Mouse (Mus musculus) MEL (cell line): ENCODE data around the gene Arhgef17. TPM values are rescaled to one million over a fixed set of nuclear protein-coding genes. Genes with fewer than 3 reads are reported as not detected.

Experiments used
- DNase-seq: peaks from one replicate; pipeline ENCODE4 v3.0.0; 2011; ENCODE audit warnings: low read depth, low spot score
- H3K27ac ChIP-seq: 2 replicates; pipeline ENCODE4 v1.5.1; 2012; ENCODE audit warnings: low read depth, mild to moderate bottlenecking, control low read depth, low read length, moderate library complexity; ENCODE audit not compliant: control insufficient read depth
- H3K27me3 ChIP-seq, 2 experiments: fragments of 150-350 bp in 1 of 2; sonication (generic) in 1 of 2; 2 replicates each; pipeline ENCODE4 v1.6.1; 2012; ENCODE audit warnings: low read length in 2 of 2, mild to moderate bottlenecking in 2 of 2, improper control_type of control experiment in 1 of 2, moderate library complexity in 1 of 2; ENCODE audit not compliant: insufficient read depth in 2 of 2, control insufficient read depth in 1 of 2
- H3K36me3 ChIP-seq, 2 experiments: 2 replicates each; pipeline ENCODE4 v1.6.1; 2012 to 2014; ENCODE audit warnings: low read length in 2 of 2, improper control_type of control experiment in 1 of 2, inconsistent platforms in 1 of 2, mild to moderate bottlenecking in 1 of 2; ENCODE audit not compliant: insufficient read depth in 2 of 2, control insufficient read depth in 1 of 2
- H3K4me1 ChIP-seq, 2 experiments: fragments of 150-350 bp in 1 of 2; sonication (generic) in 1 of 2; 2 replicates each; pipeline ENCODE4 v1.6.1; 2012; ENCODE audit warnings: low read length in 2 of 2, improper control_type of control experiment in 1 of 2, mild to moderate bottlenecking in 1 of 2; ENCODE audit not compliant: insufficient read depth in 2 of 2, control insufficient read depth in 1 of 2
- H3K4me3 ChIP-seq, 2 experiments: fragments of 150-350 bp in 1 of 2; sonication (generic) in 1 of 2; 2 replicates each; pipeline ENCODE4 v1.5.1; 2012; ENCODE audit warnings: low read depth in 2 of 2, low read length in 2 of 2, mild to moderate bottlenecking in 2 of 2, moderate library complexity in 2 of 2, control low read depth in 1 of 2, improper control_type of control experiment in 1 of 2; ENCODE audit not compliant: control insufficient read depth in 1 of 2, insufficient read depth in 1 of 2
- H3K79me2 ChIP-seq: 2 replicates; pipeline ENCODE4 v1.6.1; 2012; ENCODE audit warnings: mild to moderate bottlenecking, low read length, moderate library complexity; ENCODE audit not compliant: control insufficient read depth, poor library complexity, insufficient read depth
- H3K9ac ChIP-seq: 2 replicates; pipeline ENCODE4 v1.6.1; 2012; ENCODE audit warnings: low read depth, mild to moderate bottlenecking, control low read depth, low read length, moderate library complexity; ENCODE audit not compliant: control insufficient read depth, poor library complexity, severe bottlenecking
- H3K9me3 ChIP-seq: fragments of 150-350 bp; sonication (generic); replicated peaks from 2 replicates; pipeline ENCODE4 v1.6.1; 2012; ENCODE audit warnings: mild to moderate bottlenecking, low read length, improper control_type of control experiment, moderate library complexity; ENCODE audit not compliant: insufficient read depth
- BHLHE40 ChIP-seq: IDR thresholded peaks from 2 replicates; pipeline ENCODE4 v1.6.1; 2012; ENCODE audit warnings: low read depth, mild to moderate bottlenecking, inconsistent platforms, low read length, improper control_type of control experiment, borderline replicate concordance
- CHD1 ChIP-seq: IDR thresholded peaks from 2 replicates; pipeline ENCODE4 v1.6.1; 2012; ENCODE audit warnings: low read depth, mild to moderate bottlenecking, inconsistent platforms, low read length, improper control_type of control experiment
- CHD2 ChIP-seq: IDR thresholded peaks from 2 replicates; pipeline ENCODE4 v1.6.1; 2011; ENCODE audit warnings: low read length, improper control_type of control experiment
- CTCF ChIP-seq, 3 experiments: IDR thresholded peaks in 2 of 3; conservative IDR thresholded peaks in 1 of 3; 2 replicates each; pipeline ENCODE4 v1.5.1; 2011 to 2012; ENCODE audit warnings: low read length in 3 of 3, low read depth in 2 of 3, mild to moderate bottlenecking in 2 of 3, improper control_type of control experiment in 1 of 3, inconsistent platforms in 1 of 3, mixed read lengths in 1 of 3, moderate library complexity in 1 of 3; ENCODE audit not compliant: control insufficient read depth in 1 of 3, insufficient read depth in 1 of 3, poor library complexity in 1 of 3, severe bottlenecking in 1 of 3
- ELF1 ChIP-seq: IDR thresholded peaks from 2 replicates; pipeline ENCODE4 v1.6.1; 2014; ENCODE audit warnings: low read depth, mild to moderate bottlenecking, inconsistent platforms, low read length, improper control_type of control experiment, moderate library complexity
- EP300 ChIP-seq, 2 experiments: IDR thresholded peaks; 2 replicates each; pipeline ENCODE4 v1.6.1; 2011; ENCODE audit warnings: improper control_type of control experiment in 2 of 2, low read length in 2 of 2, low read depth in 1 of 2, mild to moderate bottlenecking in 1 of 2
- ETS1 ChIP-seq: IDR thresholded peaks from 2 replicates; pipeline ENCODE4 v1.6.1; 2012; ENCODE audit warnings: low read depth, mild to moderate bottlenecking, inconsistent platforms, low read length, improper control_type of control experiment, moderate library complexity
- GATA1 ChIP-seq: IDR thresholded peaks from 2 replicates; pipeline ENCODE4 v1.6.1; 2011; ENCODE audit warnings: low read depth, low read length, improper control_type of control experiment
- HCFC1 ChIP-seq: IDR thresholded peaks from 2 replicates; pipeline ENCODE4 v1.6.1; 2012; ENCODE audit warnings: low read depth, mild to moderate bottlenecking, inconsistent platforms, low read length, improper control_type of control experiment, moderate library complexity
- JUND ChIP-seq: IDR thresholded peaks from 2 replicates; pipeline ENCODE4 v1.6.1; 2011; ENCODE audit warnings: low read depth, mild to moderate bottlenecking, improper control_type of control experiment, low read length
- MAFK ChIP-seq: IDR thresholded peaks from 2 replicates; pipeline ENCODE4 v1.6.1; 2011; ENCODE audit warnings: low read depth, mild to moderate bottlenecking, low read length, improper control_type of control experiment, borderline replicate concordance
- MEF2A ChIP-seq: IDR thresholded peaks from 2 replicates; pipeline ENCODE4 v1.6.1; 2014; ENCODE audit warnings: low read depth, mild to moderate bottlenecking, inconsistent platforms, low read length, improper control_type of control experiment; ENCODE audit not compliant: poor library complexity, insufficient replicate concordance, severe bottlenecking; ENCODE audit errors: extremely low read depth
- MYB ChIP-seq: IDR thresholded peaks from 2 replicates; pipeline ENCODE4 v1.6.1; 2011; ENCODE audit warnings: mild to moderate bottlenecking, low read depth, low read length, improper control_type of control experiment
- MYC ChIP-seq: IDR thresholded peaks from 2 replicates; pipeline ENCODE4 v1.6.1; 2011; ENCODE audit warnings: low read depth, mild to moderate bottlenecking, low read length, improper control_type of control experiment, moderate library complexity
- NELFE ChIP-seq: IDR thresholded peaks from 2 replicates; pipeline ENCODE4 v1.6.1; 2011; ENCODE audit warnings: low read depth, low read length, improper control_type of control experiment
- POLR2A ChIP-seq, 2 experiments: IDR thresholded peaks; 2 replicates each; pipeline ENCODE4 v1.6.1; 2011 to 2012; ENCODE audit warnings: low read length in 2 of 2, mild to moderate bottlenecking in 2 of 2, control low read depth in 1 of 2, improper control_type of control experiment in 1 of 2, low read depth in 1 of 2, moderate library complexity in 1 of 2; ENCODE audit not compliant: control insufficient read depth in 1 of 2, insufficient read depth in 1 of 2, poor library complexity in 1 of 2
- POLR2AphosphoS2 ChIP-seq: IDR thresholded peaks from 2 replicates; pipeline ENCODE4 v1.6.1; 2011; ENCODE audit warnings: low read length, improper control_type of control experiment
- POLR2AphosphoS5 ChIP-seq: IDR thresholded peaks from 2 replicates; pipeline ENCODE4 v1.6.1; 2012; ENCODE audit warnings: low read depth, borderline replicate concordance, mild to moderate bottlenecking, inconsistent platforms, low read length, moderate library complexity, mixed read lengths
- RCOR1 ChIP-seq: IDR thresholded peaks from 2 replicates; pipeline ENCODE4 v1.6.1; 2012; ENCODE audit warnings: low read depth, mild to moderate bottlenecking, inconsistent platforms, low read length, improper control_type of control experiment
- SIN3A ChIP-seq: IDR thresholded peaks from 2 replicates; pipeline ENCODE4 v1.6.1; 2012; ENCODE audit warnings: low read length, improper control_type of control experiment, inconsistent platforms
- SMC3 ChIP-seq: IDR thresholded peaks from 2 replicates; pipeline ENCODE4 v1.6.1; 2011; ENCODE audit warnings: low read depth, low read length, improper control_type of control experiment
- TAL1 ChIP-seq: IDR thresholded peaks from 2 replicates; pipeline ENCODE4 v1.6.1; 2012; ENCODE audit warnings: mild to moderate bottlenecking, inconsistent platforms, low read length, moderate library complexity, mixed read lengths
- TCF12 ChIP-seq: IDR thresholded peaks from 2 replicates; pipeline ENCODE4 v1.6.1; 2014; ENCODE audit warnings: low read depth, mild to moderate bottlenecking, inconsistent platforms, low read length, improper control_type of control experiment, moderate library complexity
- UBTF ChIP-seq: IDR thresholded peaks from 2 replicates; pipeline ENCODE4 v1.6.1; 2012; ENCODE audit warnings: low read depth, mild to moderate bottlenecking, inconsistent platforms, low read length, improper control_type of control experiment, moderate library complexity, borderline replicate concordance; ENCODE audit not compliant: insufficient read depth
- USF1 ChIP-seq: IDR thresholded peaks from 2 replicates; pipeline ENCODE4 v1.6.1; 2014; ENCODE audit warnings: low read depth, mild to moderate bottlenecking, inconsistent platforms, low read length, improper control_type of control experiment, moderate library complexity
- ZC3H11A ChIP-seq: IDR thresholded peaks from 2 replicates; pipeline ENCODE4 v1.6.1; 2012; ENCODE audit warnings: low read depth, mild to moderate bottlenecking, inconsistent platforms, low read length, improper control_type of control experiment
- ZNF384 ChIP-seq: IDR thresholded peaks from 2 replicates; pipeline ENCODE4 v1.6.1; 2012; ENCODE audit warnings: low read depth, mild to moderate bottlenecking, inconsistent platforms, low read length, improper control_type of control experiment
- polyA plus RNA-seq, 2 experiments: library from polyadenylated mRNA; stranded (reverse) in 1 of 2; unstranded in 1 of 2; fragments of >175 nt in 1 of 2; fragments of >200 nt in 1 of 2; gene quantifications; 2 replicates each; pipeline versions ENCODE4 v1.2.1 to v1.2.4; 2012; ENCODE audit warnings: low replicate concordance in 2 of 2, low read depth in 1 of 2; ENCODE audit not compliant: insufficient read length in 2 of 2, insufficient read depth in 1 of 2, missing spikeins in 1 of 2
- total RNA-seq: library from RNA; depleted of rRNA; stranded (reverse); fragments of 300-350 nt; gene quantifications from 2 replicates; pipeline ENCODE4 v1.2.3, GENCODE M21; 2012

Arhgef17 gene
- total and polyA plus RNA-seq, 3 experiments, result under 0.01 TPM; not detected in 2

DNA sequence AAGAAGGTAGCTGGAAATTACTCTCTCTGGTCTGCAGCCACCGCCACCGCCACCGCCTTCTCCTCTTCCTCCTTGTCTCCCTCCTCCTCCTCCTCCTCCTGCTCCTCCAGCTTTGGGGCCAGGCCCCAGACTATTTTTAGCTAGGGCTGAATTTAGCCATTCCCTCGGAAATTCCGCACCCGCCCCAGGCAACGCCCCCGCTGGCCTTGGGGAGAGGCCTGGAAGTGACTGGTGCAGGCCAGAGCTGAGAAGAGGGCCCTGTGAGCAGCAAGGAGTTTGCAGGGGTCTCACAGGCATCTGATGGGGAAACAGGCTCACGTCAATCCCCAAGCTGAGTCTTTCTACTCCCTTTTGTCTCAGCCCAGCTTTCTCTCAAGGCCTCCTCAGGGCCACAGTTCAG, 13.7 kb downstream of the Arhgef17 start:
- H3K79me2 ChIP-seq, result no peaks in the 10 kb centered on the region
- peaks cover 0 to 1% of the 10 kb centered on the region in 2 experiments; a peak in 1 of 4 replicates for H3K27me3 ChIP-seq
- H3K9me3 ChIP-seq, result no peaks in the 10 kb centered on the region
- H3K4me3 ChIP-seq, result no peak overlapping the region
- no peaks in the 10 kb centered on the region for H3K36me3 ChIP-seq
- no peak overlapping the region for H3K27ac ChIP-seq
- no peak overlapping the region for H3K9ac ChIP-seq
- no peak for DNase-seq
- H3K4me1 ChIP-seq, result no peaks in the 10 kb centered on the region
- TF ChIP-seq TAL1 (no peak), MYB (no peak), MYC (no peak), POLR2AphosphoS2 (no peak), ZNF384 (no peak), POLR2AphosphoS5 (no peak), RCOR1 (no peak), ZC3H11A (no peak), POLR2A (IDR thresholded peaks at IDR 0.05; ENCODE audit: control insufficient read depth in 1 of 2, insufficient read depth in 1 of 2, low read depth in 1 of 2, low read length in 2 of 2, poor library complexity in 1 of 2) (no peak), HCFC1 (no peak), GATA1 (no peak), CHD1 (no peak), TCF12 (no peak), EP300 (IDR thresholded peaks at IDR 0.05; ENCODE audit: low read depth in 1 of 2, low read length in 2 of 2) (no peak), ETS1 (no peak), USF1 (no peak), MEF2A (no peak), ELF1 (no peak), UBTF (no peak), SMC3 (no peak)

DNA sequence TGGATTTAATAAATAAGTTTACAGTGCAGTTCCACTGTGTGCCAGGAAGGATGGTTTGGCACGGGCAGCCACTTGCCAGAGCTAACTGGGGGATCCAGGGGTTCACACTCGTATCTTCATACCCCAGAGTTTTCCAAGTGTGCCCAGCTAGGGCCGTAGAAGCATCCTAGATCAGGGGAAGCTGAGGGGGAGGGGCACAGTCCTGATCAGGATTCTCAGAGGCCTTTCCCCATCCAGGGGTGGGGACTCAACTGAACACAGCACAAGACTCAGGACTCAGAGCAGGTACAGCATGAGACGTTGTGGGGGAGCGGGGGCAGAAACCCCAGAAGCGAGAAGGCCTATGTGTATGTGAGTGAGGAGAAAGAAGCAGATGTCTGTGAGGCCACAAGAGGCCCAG, 14.2 kb downstream of the Arhgef17 start:
- H3K4me1 ChIP-seq, result no peaks in the 10 kb centered on the region
- H3K27me3 ChIP-seq, result peaks cover 0 to 1% of the 10 kb centered on the region in 2 experiments; a peak in 1 of 4 replicates

More for the DNA sequence above, 14.2 kb downstream of the Arhgef17 start:
- Histone ChIP-seq H3K9me3 (no peaks in the 10 kb centered on the region), H3K9ac (no peak overlapping the region), H3K79me2 (no peaks in the 10 kb centered on the region), H3K27ac (no peak overlapping the region), H3K4me3 (no peak overlapping the region), H3K36me3 (no peaks in the 10 kb centered on the region)
- no peak for TF ChIP-seq RCOR1
- no peak for TF ChIP-seq CHD2
- no peak for TF ChIP-seq MYB
- no peak for TF ChIP-seq NELFE
- no peak for TF ChIP-seq HCFC1
- no peak for TF ChIP-seq TAL1
- no peak for TF ChIP-seq CTCF (IDR thresholded peaks at IDR 0.05 in 2 of 3, conservative IDR thresholded peaks at IDR 0.05 in 1 of 3; ENCODE audit: control insufficient read depth in 1 of 3, insufficient read depth in 1 of 3, low read depth in 2 of 3, low read length in 3 of 3, poor library complexity in 1 of 3, severe bottlenecking in 1 of 3)
- TF ChIP-seq MAFK, result no peak
- TF ChIP-seq JUND, result no peak
- TF ChIP-seq ZNF384, result no peak
- TF ChIP-seq BHLHE40, result no peak
- TF ChIP-seq GATA1, result no peak
- TF ChIP-seq SIN3A, result no peak
- TF ChIP-seq CHD1, result no peak
- TF ChIP-seq EP300 (IDR thresholded peaks at IDR 0.05; ENCODE audit: low read depth in 1 of 2, low read length in 2 of 2), result no peak
- no peak for DNase-seq
